Mouse (Mus musculus) thymus, adult 2 months (tissue): ENCODE measurements around the gene Ska2. TPM values are rescaled to one million over a fixed set of nuclear protein-coding genes. Genes with fewer than 3 reads are reported as not detected.

Experiments used
- DNase-seq: peaks from one replicate; pipeline ENCODE4 v3.0.0; 2021
- H3K27ac ChIP-seq: fragments of 200-500 bp; 2 replicates; pipeline ENCODE4 v1.5.1; 2012; ENCODE audit warnings: low read length, control low read depth; ENCODE audit not compliant: control insufficient read depth, insufficient read depth
- H3K27me3 ChIP-seq: fragments of 200-500 bp; 2 replicates; pipeline ENCODE4 v1.6.1; 2012; ENCODE audit warnings: mild to moderate bottlenecking, low read length, moderate library complexity, mixed read lengths; ENCODE audit not compliant: control insufficient read depth, insufficient read depth
- H3K36me3 ChIP-seq: fragments of 200-500 bp; 2 replicates; pipeline ENCODE4 v1.6.1; 2012; ENCODE audit warnings: mild to moderate bottlenecking, low read length, moderate library complexity; ENCODE audit not compliant: control insufficient read depth, insufficient read depth
- H3K4me1 ChIP-seq: fragments of 200-500 bp; replicated peaks from 2 replicates; pipeline ENCODE4 v1.6.1; 2012; ENCODE audit warnings: low read length; ENCODE audit not compliant: control insufficient read depth, insufficient read depth
- H3K4me3 ChIP-seq: fragments of 200-500 bp; 2 replicates; pipeline ENCODE4 v1.5.1; 2012; ENCODE audit warnings: mild to moderate bottlenecking, low read length, control low read depth, moderate library complexity; ENCODE audit not compliant: control insufficient read depth, insufficient read depth
- CTCF ChIP-seq: fragments of 200-500 bp; IDR thresholded peaks from 2 replicates; pipeline ENCODE4 v1.5.1; 2012; ENCODE audit warnings: mild to moderate bottlenecking, control low read depth, low read length, moderate library complexity, borderline replicate concordance; ENCODE audit not compliant: control insufficient read depth, poor library complexity, insufficient read depth; ENCODE audit errors: extremely low read depth
- POLR2A ChIP-seq: fragments of 200-500 bp; IDR thresholded peaks from 2 replicates; pipeline ENCODE4 v1.6.1; 2012; ENCODE audit warnings: mild to moderate bottlenecking, low read length, control low read depth, moderate library complexity; ENCODE audit not compliant: control insufficient read depth, poor library complexity, insufficient read depth; ENCODE audit errors: extremely low read depth
- WGBS: fragments of 180-500 bp; shearing (Covaris S2); methylation state at CpG from one replicate; pipeline ENCODE4 v1.1.7; 2018; 5-methylcytosine and 5-hydroxymethylcytosine counted together
- polyA plus RNA-seq: library from polyadenylated mRNA; depleted of rRNA; stranded (reverse); fragments of >200 nt; gene quantifications from 2 replicates; pipeline ENCODE4 v1.2.3, GENCODE M21; 2012

Ska2 gene
- polyA plus RNA-seq, 1 experiment = 21.0 TPM

GRCm38 (mm10) chr11:87085461-87085860, 23.6 kb upstream of the Ska2 start:
- peaks cover 13% of the 10 kb centered on the region for H3K4me1 ChIP-seq
- H3K27ac ChIP-seq = no peak overlapping the region
- TF ChIP-seq POLR2A (no peak), CTCF (no peak)
- peaks cover 13% of the 10 kb centered on the region for H3K36me3 ChIP-seq
- 93% methylated on average over 13 of the region's 13 CpGs for WGBS
- no peak for DNase-seq
- H3K27me3 ChIP-seq = no peaks in the 10 kb centered on the region
- H3K4me3 ChIP-seq = no peak overlapping the region

- H3K36me3 ChIP-seq = peaks cover 6% of the 10 kb centered on the region
- no peaks in the 10 kb centered on the region for H3K27me3 ChIP-seq
- peaks cover 13% of the 10 kb centered on the region for H3K4me1 ChIP-seq
- H3K4me3 ChIP-seq = peak within 1 kb of the TSS; percentile 81
- H3K27ac ChIP-seq = no peak within 1 kb of the TSS
- TF ChIP-seq POLR2A (peak; percentile 59; the same call in 1 of the 2 replicates), CTCF (no peak; the same call in 1 of the 2 replicates)
- WGBS = under 1% methylated on average over 43 of the region's 43 CpGs
- peak; percentile 76 for DNase-seq
These were observed 22.6 kb upstream of the Ska2 start, which contains the start of gene Smg8 for GRCm38 (mm10) chr11:87086290-87086984. Gene Smg8 (minus strand): TSS chr11:87086774.

GRCm38 (mm10) chr11:87087142-87087541, 21.9 kb upstream of the Ska2 start:
- no peak overlapping the region for H3K27ac ChIP-seq
- DNase-seq = no peak
- peaks cover 13% of the 10 kb centered on the region for H3K4me1 ChIP-seq
- TF ChIP-seq CTCF (no peak), POLR2A (no peak)
- peaks cover 8% of the 10 kb centered on the region; the same call in 1 of the 2 replicates for H3K36me3 ChIP-seq
- 42% methylated on average over 2 of the region's 2 CpGs for WGBS
- no peaks in the 10 kb centered on the region for H3K27me3 ChIP-seq
- no peak overlapping the region for H3K4me3 ChIP-seq

GRCm38 (mm10) chr11:87108409-87108754, 652 bp upstream of the Ska2 start, which contains the start of gene Prr11:
Gene Prr11 (minus strand): TSS chr11:87108708.
- H3K27ac ChIP-seq = peak within 1 kb of the TSS; percentile 75
- H3K36me3 ChIP-seq = peaks cover 9% of the 10 kb centered on the region; the same call in 1 of the 2 replicates
- peak within 1 kb of the TSS; percentile 69 for H3K4me3 ChIP-seq
- TF ChIP-seq CTCF (no peak), POLR2A (no peak)
- no peaks in the 10 kb centered on the region for H3K27me3 ChIP-seq
- DNase-seq = no peak
- 0 out of 2 replicates have a peak, but pooled peaks cover 2% of the 10 kb centered on the region for H3K4me1 ChIP-seq
- under 1% methylated on average over 14 of the region's 14 CpGs for WGBS

- peak; percentile 40 for DNase-seq
- Histone ChIP-seq H3K27me3 (no peaks in the 10 kb centered on the region), H3K36me3 (peaks cover 9% of the 10 kb centered on the region; the same call in 1 of the 2 replicates), H3K4me3 (peak overlapping the region; percentile 69), H3K4me1 (0 out of 2 replicates have a peak, but pooled peaks cover 2% of the 10 kb centered on the region), H3K27ac (peak overlapping the region; percentile 75)
- under 1% methylated on average over 42 of the region's 42 CpGs for WGBS
- no peak for TF ChIP-seq POLR2A
These were observed 611 bp downstream of the Ska2 start for GRCm38 (mm10) chr11:87109519-87110171.

- Histone ChIP-seq H3K4me3 (peak overlapping the region; percentile 69), H3K27ac (no peak overlapping the region; the same call in 1 of the 2 replicates), H3K36me3 (peaks cover 10% of the 10 kb centered on the region), H3K4me1 (0 out of 2 replicates have a peak, but pooled peaks cover 2% of the 10 kb centered on the region), H3K27me3 (no peaks in the 10 kb centered on the region)
- 7% methylated on average over 9 of the region's 9 CpGs for WGBS
- DNase-seq = no peak
- TF ChIP-seq POLR2A = no peak
- no peak for TF ChIP-seq CTCF
These were observed 1.3 kb downstream of the Ska2 start for GRCm38 (mm10) chr11:87110172-87110909.
